Mouse (Mus musculus) Patski (cell line): ENCODE measurements around the gene Itgav. TPM values are rescaled to one million over a fixed set of nuclear protein-coding genes. Genes with fewer than 3 reads are reported as not detected.

Experiments used
- ATAC-seq: fragments of 100-300 bp; one replicate; pipeline ENCODE4 v1.8.0; 2021
- CTCF ChIA-PET: fragments of 350-600 bp; sonication (Branson Sonifier 250); formaldehyde crosslinking; loops from one replicate; lab custom pipeline; 2022; ENCODE audit warnings: inconsistent platforms; lab: Charles Lee
- POLR2A ChIA-PET: fragments of 350-600 bp; sonication (Branson Sonifier 250); formaldehyde crosslinking; loops from one replicate; lab custom pipeline; 2022; ENCODE audit warnings: antibody characterized with exemption, inconsistent platforms; lab: Charles Lee
- DNase-seq: peaks from one replicate; pipeline ENCODE4 v3.0.0-alpha.2; 2011; ENCODE audit warnings: low read depth, low spot score
- H3K27me3 ChIP-seq: fragments of 371-371 bp; one replicate; pipeline ENCODE4 v1.5.1; 2021
- CTCF ChIP-seq: fragments of 100-300 bp; IDR thresholded peaks from one replicate; pipeline ENCODE4 v1.5.1; 2021
- in situ Hi-C: fragments of 300-500 bp; cut with MboI; formaldehyde crosslinking; loops from 3 replicates; pipeline ENCODE4 v1.11.1; 2018; ENCODE audit warnings: low pct_unique_long_range_greater_than_20kb, mixed read lengths
- polyA plus RNA-seq: library from polyadenylated mRNA; unstranded; gene quantifications from one replicate; pipeline ENCODE4 v1.2.3, GENCODE M21; 2021

The Itgav gene
- polyA plus RNA-seq, 1 experiment from 2014 or later: 374 TPM

GRCm38 (mm10) chr2:83728238-83728682 lies 4.1 kb downstream of the Itgav start:
- DNase-seq: no peak
- peak; percentile 36 for ATAC-seq
- in situ Hi-C loops: no loop called here

DNA sequence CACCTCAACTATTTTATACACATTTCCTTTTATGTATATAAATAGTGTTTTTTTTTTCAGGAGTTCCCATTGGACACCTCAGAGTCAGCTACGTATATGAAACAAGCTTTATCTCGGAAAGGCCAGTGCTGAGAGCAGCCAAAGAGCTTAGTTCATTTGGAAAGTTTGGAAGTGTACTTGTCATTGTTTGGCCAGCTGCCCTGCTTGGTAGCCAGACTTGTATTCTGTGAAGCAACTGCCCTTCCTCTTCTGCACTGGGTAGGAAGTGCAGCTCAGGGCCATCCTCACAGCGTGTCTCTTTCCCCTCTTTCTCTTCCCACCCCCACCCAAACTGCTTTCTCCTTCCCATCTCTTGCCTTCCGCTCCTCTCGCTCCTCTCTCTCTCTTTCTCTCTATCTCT lies 5.1 kb downstream of the Itgav start:
- TF ChIP-seq CTCF: no peak
- POLR2A ChIA-PET: interaction anchor here (0.9 kb wide), 1 partner anchor 42 kb away, joined by 5 read pairs; no protein-coding TSS in a partner anchor
- no peaks in the 10 kb centered on the region for H3K27me3 ChIP-seq
- no peak for DNase-seq
- CTCF ChIA-PET: interaction anchor here (1.0 kb wide), 1 partner anchor 10 kb away, joined by 3 read pairs; no protein-coding TSS in a partner anchor
- ATAC-seq: no peak
- in situ Hi-C loops: no loop called here

More at GRCm38 (mm10) chr2:83728238-83728682, 4.1 kb downstream of the Itgav start:
- H3K27me3 ChIP-seq: no peaks in the 10 kb centered on the region
- ChIA-PET CTCF (interaction anchor here (1.5 kb wide), 1 partner anchor 47 kb away, joined by 8 read pairs; no protein-coding TSS in a partner anchor), POLR2A (interaction anchor here (0.6 kb wide), 1 partner anchor 32 kb away, joined by 5 read pairs; no protein-coding TSS in a partner anchor)
- no peak for TF ChIP-seq CTCF

GRCm38 (mm10) chr2:83732896-83733295 lies 8.7 kb downstream of the Itgav start:
- H3K27me3 ChIP-seq: no peaks in the 10 kb centered on the region
- no peak for ATAC-seq
- in situ Hi-C loops: no loop called here
- TF ChIP-seq CTCF: no peak
- POLR2A ChIA-PET: interaction anchor here (1.2 kb wide), 1 partner anchor 8 kb away, joined by 3 read pairs; no protein-coding TSS in a partner anchor
- DNase-seq: no peak
- CTCF ChIA-PET: interaction anchor here (0.9 kb wide), 1 partner anchor 12 kb away, joined by 3 read pairs; no protein-coding TSS in a partner anchor

DNA sequence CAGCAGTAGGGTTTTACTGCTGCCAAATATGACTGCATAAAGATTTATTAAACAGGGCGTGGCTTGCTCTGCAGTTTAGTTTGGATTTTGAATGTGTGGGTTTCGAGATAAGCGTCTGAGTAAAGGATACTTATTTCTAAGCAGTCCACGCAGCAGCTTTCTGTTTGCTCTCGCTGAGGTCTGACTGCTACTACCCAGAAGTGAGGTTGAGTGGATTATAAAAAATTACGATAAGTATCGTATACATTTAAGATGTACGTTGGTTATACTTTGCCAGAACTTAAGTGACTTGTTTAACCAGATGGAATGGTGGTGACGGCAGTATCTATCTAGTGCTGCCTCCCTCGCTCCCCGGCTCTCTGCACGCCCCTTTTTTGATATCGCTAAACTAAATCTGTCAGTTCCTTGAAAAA lies 9.8 kb downstream of the Itgav start:
- ChIA-PET POLR2A (no interaction called here), CTCF (interaction anchor here (0.9 kb wide), 1 partner anchor 13 kb away, joined by 3 read pairs; no protein-coding TSS in a partner anchor)
- no peak for TF ChIP-seq CTCF
- DNase-seq: no peak
- no peak for ATAC-seq
- in situ Hi-C loops: no loop called here
- H3K27me3 ChIP-seq: no peaks in the 10 kb centered on the region

- no peaks in the 10 kb centered on the region for H3K27me3 ChIP-seq
- no peak for DNase-seq
- TF ChIP-seq CTCF: no peak
- in situ Hi-C loops: no loop called here
- ChIA-PET CTCF (no interaction called here), POLR2A (interaction anchor here (0.7 kb wide), 2 partner anchors 11 to 74 kb away, joined by 3 read pairs; no protein-coding TSS in a partner anchor)
- ATAC-seq: no peak
These were observed 11.1 kb downstream of the Itgav start for GRCm38 (mm10) chr2:83735276-83735675.

- POLR2A ChIA-PET: interaction anchor here (1.3 kb wide), 1 partner anchor 12 kb away, joined by 3 read pairs; no protein-coding TSS in a partner anchor
- CTCF ChIA-PET: interaction anchor here (1.2 kb wide), 1 partner anchor 11 kb away, joined by 3 read pairs; no protein-coding TSS in a partner anchor
- no peaks in the 10 kb centered on the region for H3K27me3 ChIP-seq
- DNase-seq (no peak), ATAC-seq (no peak)
- no peak for TF ChIP-seq CTCF
- in situ Hi-C loops: no loop called here
These were observed 12.6 kb downstream of the Itgav start for GRCm38 (mm10) chr2:83736836-83737235.

DNA sequence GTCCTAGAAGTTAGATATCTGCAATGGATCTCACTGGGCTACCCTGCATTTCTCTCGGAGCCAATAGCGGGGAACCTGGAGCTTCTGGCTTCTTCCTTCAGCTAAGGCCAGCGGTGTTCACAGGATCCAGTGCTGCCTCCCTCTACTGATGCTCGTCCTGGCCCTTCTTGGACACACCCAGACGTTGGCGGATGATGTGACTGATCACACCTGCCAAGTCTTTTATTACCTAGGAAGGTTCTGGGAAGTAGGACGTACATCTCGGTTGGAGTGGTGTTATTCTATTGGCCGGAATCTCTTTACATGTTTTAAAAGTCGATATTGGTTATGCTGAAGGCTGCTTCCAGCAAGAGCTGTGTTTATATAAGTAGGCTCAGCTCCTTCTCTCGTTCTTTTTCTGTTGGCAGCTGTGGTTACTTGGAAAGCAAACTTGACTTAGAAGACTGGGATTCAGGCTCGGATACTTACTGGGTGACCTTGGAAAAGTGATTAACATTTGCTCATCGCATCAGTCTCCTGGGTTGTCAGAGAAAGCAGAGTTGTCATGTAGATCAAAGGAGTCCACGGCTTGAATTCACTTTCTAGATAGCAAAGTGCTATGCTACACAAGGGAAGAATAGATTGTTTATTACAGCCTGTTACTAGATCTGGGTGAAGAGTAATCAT lies 14.5 kb downstream of the Itgav start:
- in situ Hi-C loops: no loop called here
- POLR2A ChIA-PET: interaction anchor here (0.6 kb wide), 1 partner anchor 22 kb away, joined by 3 read pairs; no protein-coding TSS in a partner anchor
- CTCF ChIA-PET: interaction anchor here (1.4 kb wide), 1 partner anchor 9 kb away, joined by 3 read pairs; no protein-coding TSS in a partner anchor
- no peak for TF ChIP-seq CTCF
- DNase-seq: no peak
- no peaks in the 10 kb centered on the region for H3K27me3 ChIP-seq
- ATAC-seq: no peak

- in situ Hi-C loops: no loop called here
- CTCF ChIA-PET: interaction anchor here (1.2 to 1.4 kb wide), 2 partner anchors 10 to 74 kb away, joined by 3 read pairs; no protein-coding TSS in a partner anchor
- TF ChIP-seq CTCF: no peak
- ATAC-seq (no peak), DNase-seq (no peak)
- H3K27me3 ChIP-seq: no peaks in the 10 kb centered on the region
- POLR2A ChIA-PET: no interaction called here
These were observed 15.4 kb downstream of the Itgav start for GRCm38 (mm10) chr2:83739461-83740124.

- CTCF ChIA-PET: interaction anchor here (1.2 to 1.4 kb wide), 2 partner anchors 9 to 75 kb away, joined by 3 read pairs; no protein-coding TSS in a partner anchor
- TF ChIP-seq CTCF: no peak
- ATAC-seq (no peak), DNase-seq (no peak)
- POLR2A ChIA-PET: interaction anchor here (0.6 kb wide), 1 partner anchor 8 kb away, joined by 3 read pairs; no protein-coding TSS in a partner anchor
- H3K27me3 ChIP-seq: no peaks in the 10 kb centered on the region
- in situ Hi-C loops: no loop called here
These were observed 16.4 kb downstream of the Itgav start for GRCm38 (mm10) chr2:83740601-83741031.

GRCm38 (mm10) chr2:83742210-83742609 lies 18.0 kb downstream of the Itgav start:
- ATAC-seq: no peak
- in situ Hi-C loops: no loop called here
- no peaks in the 10 kb centered on the region for H3K27me3 ChIP-seq
- TF ChIP-seq CTCF: no peak
- DNase-seq: no peak
- POLR2A ChIA-PET: interaction anchor here (0.6 to 1.0 kb wide), 3 partner anchors 11 to 42 kb away, joined by 3 read pairs; no protein-coding TSS in a partner anchor
- CTCF ChIA-PET: no interaction called here
